Mouse (Mus musculus): ENCODE measurements around the gene Hfe.
A peak's percentile ranks its signal among the peaks of the same experiment; 100 is the strongest.

Hfe gene

GRCm38 (mm10) chr13:23709714-23710373, 810 bp downstream of the Hfe start:
- DNase-seq, result peak; percentile 85

GRCm38 (mm10) chr13:23708654-23709053, 2.0 kb downstream of the Hfe start:
- peak; percentile 81 for DNase-seq

- peak; percentile 81 for DNase-seq
Measured at GRCm38 (mm10) chr13:23708041-23708440, 2.6 kb downstream of the Hfe start.

GRCm38 (mm10) chr13:23706771-23707170, 3.9 kb downstream of the Hfe start:
- DNase-seq, result peak; percentile 87

DNA sequence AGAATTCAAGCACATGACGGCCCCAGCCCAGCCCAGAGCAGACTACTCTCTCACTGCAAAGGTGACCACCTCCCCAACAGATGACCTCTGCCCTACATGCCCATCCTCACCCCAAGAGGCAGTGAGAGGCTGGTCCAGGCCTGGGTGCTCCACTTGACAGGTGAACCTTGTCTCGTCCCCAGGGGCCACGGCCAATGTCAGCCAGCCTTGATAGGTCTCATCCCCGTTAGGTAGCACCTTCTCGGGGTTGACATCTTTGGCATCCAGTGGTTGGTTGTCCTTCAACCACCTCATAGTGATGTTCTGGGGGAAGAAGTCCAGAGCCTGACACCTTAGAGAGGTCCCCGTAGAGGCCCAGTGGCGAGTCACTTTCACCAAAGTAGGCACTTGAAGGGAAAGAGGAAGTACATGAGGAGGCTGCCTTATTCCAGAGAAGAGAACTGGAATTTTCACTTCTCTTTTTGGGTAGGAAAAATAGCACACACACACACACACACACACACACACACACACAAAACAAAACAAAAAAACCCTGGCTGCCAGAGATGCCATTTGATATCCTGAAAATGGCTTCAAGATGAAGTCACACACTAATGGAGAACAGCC, 4.8 kb downstream of the Hfe start:
- peak; percentile 93 for DNase-seq

GRCm38 (mm10) chr13:23702801-23703200, 7.9 kb downstream of the Hfe start:
- DNase-seq, result peak; percentile 92

GRCm38 (mm10) chr13:23702220-23702619, 8.4 kb downstream of the Hfe start:
- peak; percentile 54 for DNase-seq

DNA sequence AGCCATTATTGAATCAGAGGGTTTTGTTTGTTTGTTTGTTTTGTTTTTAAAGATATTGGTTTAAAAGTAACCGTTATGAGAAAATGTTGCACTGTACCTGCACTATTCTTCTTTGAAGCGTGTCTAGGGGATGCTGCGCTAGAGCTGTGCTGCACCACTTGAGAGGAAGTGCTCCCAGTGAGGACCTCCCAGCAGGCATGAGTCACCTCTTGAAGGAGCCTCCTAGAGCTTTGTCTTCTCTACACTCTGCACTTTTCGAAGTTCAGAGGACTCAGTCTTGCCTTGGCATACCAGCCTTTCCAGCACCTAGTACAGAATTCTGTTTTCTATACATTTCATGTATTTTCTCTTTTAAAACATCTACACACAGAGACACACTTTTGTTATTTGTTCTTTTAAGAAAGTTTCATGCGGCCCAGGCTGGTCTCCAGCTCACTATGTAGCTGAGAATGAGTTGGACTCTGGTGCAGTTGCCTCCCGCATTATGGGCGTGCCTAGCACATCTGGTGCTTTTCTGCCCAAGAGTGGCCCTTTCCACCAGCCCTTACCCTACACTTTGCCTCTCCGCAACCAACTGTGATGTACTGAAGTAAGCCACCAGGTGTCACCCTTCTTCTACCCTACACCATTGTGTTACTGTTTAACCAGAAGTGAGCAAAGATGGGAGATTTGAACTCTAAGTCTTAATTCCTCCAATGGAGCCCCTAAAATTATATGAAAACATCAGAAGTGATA, 9.7 kb downstream of the Hfe start:
- DNase-seq, result peak; percentile 97

DNA sequence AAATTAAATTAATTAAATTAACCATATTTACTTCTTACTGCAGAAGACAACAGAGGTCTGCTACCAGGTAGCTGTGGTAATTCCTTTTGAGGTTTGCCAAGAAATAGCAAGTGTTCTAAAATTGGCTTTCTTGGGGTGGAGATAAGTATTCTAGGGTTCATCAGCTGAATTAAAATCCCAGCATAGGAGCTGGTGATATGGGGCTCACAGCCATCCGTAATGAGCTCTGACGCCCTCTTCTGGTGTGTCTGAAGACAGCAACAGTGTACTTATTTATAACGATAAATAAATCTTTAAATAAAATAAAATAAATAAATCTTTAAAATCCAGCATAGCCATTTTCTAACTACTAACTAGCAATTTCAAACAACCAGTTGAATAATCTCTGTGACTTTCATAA, 10.9 kb downstream of the Hfe start:
- DNase-seq, result no peak

DNA sequence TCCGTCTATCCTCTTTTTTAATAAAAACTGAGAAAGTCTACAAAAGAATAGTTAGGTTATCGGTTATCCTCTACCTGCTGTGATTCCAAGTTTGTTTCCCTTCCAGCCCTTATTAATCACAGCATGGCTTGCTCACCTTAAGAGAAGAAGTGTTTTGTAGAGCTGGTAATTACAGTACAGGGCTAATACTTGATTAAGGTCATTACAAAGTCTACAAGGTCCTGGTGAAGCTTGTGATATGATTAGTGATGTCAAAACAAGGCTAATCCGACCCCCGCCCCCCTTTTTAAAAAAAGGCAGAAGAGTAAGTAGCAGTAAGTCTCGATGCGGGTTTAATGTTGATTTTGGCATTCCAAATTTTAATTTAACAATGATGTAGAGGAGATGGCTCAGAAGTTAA, 11.7 kb downstream of the Hfe start:
- peak; percentile 83 for DNase-seq

GRCm38 (mm10) chr13:23698300-23698693, 12.4 kb downstream of the Hfe start, which contains the start of gene Hist1h4c:
Hist1h4c (minus strand) TSS chr13:23698454.
- DNase-seq, result peak; percentile 100

GRCm38 (mm10) chr13:23697491-23698299, 13.0 kb downstream of the Hfe start:
- DNase-seq, result peak; percentile 91

- peak; percentile 89 for DNase-seq
Measured at GRCm38 (mm10) chr13:23696061-23696474, 14.6 kb downstream of the Hfe start.

DNA sequence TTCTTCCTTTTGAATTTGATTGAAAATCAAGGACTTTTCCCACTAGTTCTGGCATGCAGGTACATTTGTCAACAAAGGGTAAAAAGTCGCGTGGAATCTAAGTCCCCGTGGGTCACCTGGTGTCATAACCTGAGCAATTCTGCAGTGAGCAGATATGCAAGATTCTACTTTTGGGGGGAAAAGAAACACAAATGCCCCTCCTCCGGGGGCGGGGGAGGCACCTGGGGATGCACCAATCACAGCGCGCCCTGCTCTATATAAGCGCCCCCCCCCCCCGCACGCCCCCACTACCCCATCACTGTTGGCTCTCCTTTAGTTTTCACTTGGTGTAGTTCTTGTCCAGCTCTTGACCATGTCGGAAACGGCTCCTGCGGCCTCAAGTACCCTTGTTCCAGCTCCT, 15.1 kb downstream of the Hfe start, which contains the start of gene Hist1h1t:
Gene Hist1h1t, plus strand, starts transcription at position 301 of the 400 bp plus-strand sequence.
- peak; percentile 84 for DNase-seq

- DNase-seq, result peak; percentile 59
Measured at GRCm38 (mm10) chr13:23694956-23695355, 15.7 kb downstream of the Hfe start.

DNA sequence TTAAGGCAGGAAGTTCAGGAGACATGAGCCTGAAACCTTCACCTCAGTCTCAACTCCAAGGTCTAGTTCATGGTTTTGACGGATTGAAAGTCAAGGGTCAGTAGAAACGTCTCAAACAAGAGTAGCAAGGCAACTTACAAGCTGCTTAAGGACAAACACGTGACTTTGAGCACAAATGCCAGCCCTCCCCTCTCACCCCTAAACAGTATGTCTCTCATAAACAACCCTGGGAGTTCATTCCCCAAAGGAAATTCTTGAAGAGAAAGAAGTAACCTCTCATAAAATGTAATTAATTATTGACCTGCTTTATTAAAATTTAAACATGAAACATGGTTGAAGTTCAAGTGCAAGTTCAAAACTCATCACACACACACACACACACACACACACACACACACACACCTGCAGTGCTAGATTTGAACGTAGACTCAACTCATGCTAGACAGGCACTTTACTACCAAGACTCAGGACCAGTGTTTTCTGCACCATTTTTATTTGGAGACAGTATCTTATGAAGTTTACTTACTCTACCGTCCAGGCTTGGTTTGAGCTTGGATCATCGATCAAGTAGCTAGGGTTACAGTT, 16.7 kb downstream of the Hfe start:
- peak; percentile 43 for DNase-seq

DNA sequence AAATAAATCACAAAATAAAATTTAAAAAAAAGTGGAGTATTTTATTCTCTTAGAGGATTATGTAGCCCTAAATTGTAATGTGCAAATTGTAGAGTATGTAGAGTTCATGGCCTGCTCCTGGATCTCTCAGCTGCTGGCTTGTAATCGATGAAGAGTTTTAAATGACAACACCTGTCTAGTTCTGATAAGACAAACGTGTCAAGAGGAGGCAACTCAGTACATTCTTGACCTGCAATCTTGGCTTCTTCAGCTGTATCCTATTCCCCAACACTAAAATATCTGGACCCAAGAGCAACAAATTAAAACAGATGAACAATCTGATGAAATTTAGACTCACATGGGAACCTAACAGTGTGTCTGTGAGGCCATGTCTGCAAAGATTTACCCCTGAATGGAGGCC, 21.2 kb downstream of the Hfe start:
- no peak for DNase-seq

GRCm38 (mm10) chr13:23688956-23689355, 21.7 kb downstream of the Hfe start:
- peak; percentile 2 for DNase-seq

GRCm38 (mm10) chr13:23687907-23688306, 22.7 kb downstream of the Hfe start:
- DNase-seq, result peak; percentile 58

- DNase-seq, result peak; percentile 0
Measured at GRCm38 (mm10) chr13:23687181-23687580, 23.5 kb downstream of the Hfe start.

GRCm38 (mm10) chr13:23685966-23686365, 24.7 kb downstream of the Hfe start:
- peak; percentile 1 for DNase-seq

GRCm38 (mm10) chr13:23685121-23685861, 25.4 kb downstream of the Hfe start:
- peak; percentile 91 for DNase-seq
